Mouse (Mus musculus) yolk sac, embryonic 10.5 days (tissue): ENCODE measurements at regions not wholly inside any gene's neighbourhood (a gene's known extent, or its start where the extent isn't known, plus 50 kb on each side); places are given as distances from the start of the nearest gene placed in this dataset.

Source experiments
- DNase-seq: peaks from one replicate; pipeline ENCODE4 v3.0.0-alpha.2; 2017; ENCODE audit warnings: low spot score

DNA sequence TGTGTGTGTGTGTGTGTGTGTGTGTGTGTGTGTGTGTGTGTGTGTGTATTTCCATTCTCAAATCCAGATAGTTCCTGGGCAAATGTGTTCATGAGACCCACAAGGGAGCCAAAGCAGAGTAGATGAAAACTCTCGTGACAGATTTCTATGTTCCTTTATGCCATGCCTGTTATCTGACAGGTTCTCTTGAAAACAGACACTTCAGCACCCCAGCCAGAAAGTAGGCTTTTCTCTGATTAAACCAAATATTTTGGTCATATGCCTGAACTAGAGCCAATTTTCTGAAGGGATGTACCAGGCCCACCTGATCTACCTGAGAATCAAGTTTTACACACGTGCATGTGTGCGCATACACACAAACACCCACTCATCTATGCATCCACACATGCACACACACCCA is 95.5 kb downstream of the Psat1 start:
- DNase-seq = no peak

GRCm38 (mm10) chr19:15850722-15851121 is 96.4 kb downstream of the Psat1 start:
- no peak for DNase-seq

DNA sequence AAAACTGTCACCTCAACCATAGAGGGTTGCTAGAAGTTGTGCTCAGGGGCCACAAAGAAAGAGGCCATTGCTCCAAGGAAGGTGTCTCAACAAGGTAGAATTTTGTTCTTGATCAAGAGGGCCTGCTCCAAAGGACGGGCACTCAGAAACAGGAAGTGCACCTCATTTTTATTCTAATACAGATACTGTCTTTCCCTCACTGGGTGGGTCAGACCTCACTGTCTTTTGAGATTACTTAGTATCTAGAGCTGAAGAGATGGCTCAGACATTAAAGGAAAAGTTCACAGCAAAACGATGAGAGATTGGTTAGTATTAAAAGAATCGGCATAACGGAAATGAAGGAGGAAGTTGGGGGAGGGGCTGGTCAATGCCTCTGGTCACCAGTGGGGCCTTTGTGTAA is 97.9 kb downstream of the Psat1 start:
- no peak for DNase-seq

DNA sequence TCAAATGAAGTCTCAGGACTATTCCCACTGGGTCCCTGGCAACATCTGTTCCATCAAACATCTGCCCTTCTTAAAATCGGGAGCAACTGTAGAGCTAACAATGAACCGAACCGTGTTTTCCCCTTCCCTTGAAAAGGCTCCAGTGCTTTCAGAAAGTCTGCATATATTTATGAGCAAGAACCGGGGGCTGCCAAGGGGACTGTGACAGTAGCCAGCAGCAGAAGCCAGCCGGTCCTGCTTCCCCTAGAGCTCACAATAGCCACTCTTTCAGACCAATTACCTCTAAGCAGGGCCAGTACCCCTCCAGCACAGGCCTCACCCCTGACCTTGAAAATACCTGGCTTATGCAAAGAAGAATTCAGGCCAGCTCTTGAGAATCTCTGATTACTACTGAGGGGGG is 108.8 kb downstream of the Psat1 start:
- no peak for DNase-seq

GRCm38 (mm10) chr19:15837715-15838175 is 109.4 kb downstream of the Psat1 start:
- no peak for DNase-seq

- DNase-seq = no peak
These were observed 110.0 kb downstream of the Psat1 start for GRCm38 (mm10) chr19:15836956-15837714.

DNA sequence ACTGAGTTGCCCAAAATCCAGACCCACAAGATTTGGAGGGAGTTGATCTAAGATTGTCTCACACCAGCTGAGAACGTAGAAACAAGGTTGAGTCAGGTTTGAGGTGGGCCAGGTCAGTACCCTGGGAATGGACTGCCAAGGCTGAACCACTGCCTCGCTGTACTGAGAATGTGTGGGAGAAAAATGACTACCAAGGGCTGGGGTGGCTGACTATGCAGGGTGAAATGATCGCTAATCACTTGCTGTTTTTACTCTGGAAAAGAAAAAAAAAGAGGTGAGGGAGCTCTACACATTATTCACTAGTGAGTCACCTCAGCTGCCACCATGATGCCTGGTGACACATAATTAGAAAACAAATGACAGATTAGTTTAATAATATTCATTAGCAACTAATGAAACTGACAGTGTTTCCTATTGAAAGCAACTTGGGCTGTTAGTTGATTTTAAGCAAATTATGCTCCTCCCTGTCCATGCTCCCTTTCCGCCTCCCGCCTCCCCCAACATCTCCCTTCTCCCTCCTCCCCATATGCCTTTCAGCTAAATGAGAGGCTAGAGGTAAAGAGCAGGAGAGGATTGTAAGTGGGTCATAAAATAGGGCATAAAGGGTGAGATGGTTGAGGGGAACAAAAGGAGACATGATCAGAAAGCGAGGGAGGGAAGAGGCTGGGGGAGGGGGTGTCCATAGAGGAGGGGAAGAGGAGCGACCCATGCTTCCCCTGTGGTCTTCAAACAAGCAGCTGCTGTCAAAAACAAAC is 110.8 kb downstream of the Psat1 start:
- DNase-seq = no peak

GRCm38 (mm10) chr19:15830385-15830784 is 116.8 kb downstream of the Psat1 start:
- no peak for DNase-seq

DNA sequence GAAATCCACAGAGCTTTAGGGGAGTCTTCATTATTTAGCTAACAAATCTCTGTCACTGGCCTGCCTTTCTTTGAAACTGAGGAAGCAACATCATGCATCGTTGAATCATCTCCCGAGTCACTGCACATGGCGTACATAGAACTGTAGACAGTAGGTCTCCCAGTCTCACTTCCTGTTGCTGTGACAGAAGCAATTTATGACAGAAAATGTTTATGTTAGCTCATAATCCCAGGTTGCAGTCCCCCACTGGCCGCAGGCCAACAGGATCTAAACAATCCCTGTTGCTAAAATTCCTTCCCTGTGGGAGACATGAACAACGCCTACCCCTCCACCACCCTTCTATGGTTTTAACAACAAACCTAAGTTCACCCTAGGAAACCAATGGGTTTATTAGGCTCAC is 118.0 kb downstream of the Psat1 start:
- DNase-seq = no peak

- no peak for DNase-seq
These were observed 119.0 kb downstream of the Psat1 start for GRCm38 (mm10) chr19:15827990-15828705.

GRCm38 (mm10) chr19:15827120-15827989 is 119.8 kb downstream of the Psat1 start:
- no peak for DNase-seq

GRCm38 (mm10) chr19:15823688-15824371 is 123.3 kb downstream of the Psat1 start:
- peak; percentile 55 for DNase-seq

GRCm38 (mm10) chr19:15820020-15820419 is 127.1 kb downstream of the Psat1 start:
- peak; percentile 36 for DNase-seq

GRCm38 (mm10) chr19:15815166-15815565 is 132.0 kb downstream of the Psat1 start:
- no peak for DNase-seq

- no peak for DNase-seq
These were observed 138.1 kb downstream of the Psat1 start for GRCm38 (mm10) chr19:15809008-15809407.

DNA sequence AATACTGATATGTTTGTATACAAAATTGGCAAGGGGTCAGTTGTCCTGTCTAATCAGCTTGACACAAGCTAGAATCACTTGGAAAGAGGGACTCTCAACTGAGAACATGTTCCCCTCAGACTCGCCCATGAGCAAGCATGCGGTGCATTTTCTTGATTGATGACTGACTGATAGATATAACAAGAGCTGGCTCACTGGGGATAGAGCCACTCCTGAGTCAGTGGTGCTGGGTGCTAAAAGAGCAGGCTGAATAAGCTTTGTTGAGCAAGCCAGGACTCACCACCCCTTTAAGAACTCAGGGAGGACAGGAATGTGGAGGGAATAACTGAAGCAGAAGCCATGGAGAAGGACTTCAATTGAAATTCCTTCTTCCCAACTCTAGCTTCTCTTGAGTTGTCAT is 139.5 kb downstream of the Psat1 start:
- no peak for DNase-seq

- no peak for DNase-seq
These were observed 143.8 kb downstream of the Psat1 start for GRCm38 (mm10) chr19:15803131-15803889.

DNA sequence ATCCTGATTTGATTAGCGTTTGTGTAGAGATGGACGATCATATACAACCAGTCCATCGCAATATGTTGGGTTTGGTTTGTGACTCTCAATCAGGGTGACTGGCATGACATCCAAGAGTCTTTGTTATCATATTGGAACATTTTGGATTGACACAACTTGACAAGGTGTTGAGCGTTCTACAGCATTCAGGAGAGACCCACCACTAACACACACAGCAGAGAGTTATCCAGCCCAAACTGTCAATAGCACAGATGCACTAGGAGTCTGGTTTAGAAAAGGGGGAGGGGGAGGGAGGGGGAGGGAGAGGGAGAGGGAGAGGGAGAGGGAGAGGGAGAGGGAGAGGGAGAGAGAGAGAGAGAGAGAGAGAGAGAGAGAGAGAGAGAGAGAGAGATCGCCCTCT is 144.5 kb downstream of the Psat1 start:
- no peak for DNase-seq

DNA sequence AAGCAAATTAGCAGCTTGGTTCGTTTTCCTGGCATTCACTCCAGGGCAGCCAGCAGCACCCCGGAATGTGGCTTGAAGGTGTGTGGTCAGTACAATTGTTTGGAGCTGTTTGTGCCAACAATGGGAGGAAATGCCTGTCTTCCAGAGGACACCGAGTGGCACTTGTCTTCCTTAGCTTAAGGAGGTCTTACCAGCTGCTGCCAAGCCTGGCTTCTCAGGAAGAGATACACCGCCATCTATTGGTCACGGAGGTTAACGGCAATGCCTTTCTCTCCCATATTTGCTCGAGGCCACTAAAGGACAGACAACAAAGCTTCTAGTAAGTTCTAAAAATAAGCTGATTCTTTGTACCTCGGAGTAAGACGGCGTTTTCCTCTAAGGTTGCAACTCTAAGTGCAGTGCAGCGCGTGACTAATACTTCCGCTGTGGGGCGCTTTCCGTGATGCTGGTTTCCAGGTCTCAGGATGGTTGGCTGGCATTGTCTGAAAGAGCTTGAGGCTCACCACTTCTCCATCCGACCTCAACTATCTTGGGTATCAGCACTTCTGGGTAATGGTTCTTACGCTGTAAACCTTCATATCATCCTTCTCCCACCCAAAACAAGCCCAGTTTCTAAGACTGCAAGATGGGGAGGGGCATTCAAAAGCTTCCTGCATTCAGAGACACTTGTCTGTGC is 145.2 kb downstream of the Psat1 start:
- peak; percentile 56 for DNase-seq
